Mouse (Mus musculus): ENCODE measurements at regions not wholly inside any gene's neighbourhood (a gene's known extent, or its start where the extent isn't known, plus 50 kb on each side); places are given as distances from the start of the nearest gene placed in this dataset.
A peak's percentile ranks its signal among the peaks of the same experiment; 100 is the strongest.

DNA sequence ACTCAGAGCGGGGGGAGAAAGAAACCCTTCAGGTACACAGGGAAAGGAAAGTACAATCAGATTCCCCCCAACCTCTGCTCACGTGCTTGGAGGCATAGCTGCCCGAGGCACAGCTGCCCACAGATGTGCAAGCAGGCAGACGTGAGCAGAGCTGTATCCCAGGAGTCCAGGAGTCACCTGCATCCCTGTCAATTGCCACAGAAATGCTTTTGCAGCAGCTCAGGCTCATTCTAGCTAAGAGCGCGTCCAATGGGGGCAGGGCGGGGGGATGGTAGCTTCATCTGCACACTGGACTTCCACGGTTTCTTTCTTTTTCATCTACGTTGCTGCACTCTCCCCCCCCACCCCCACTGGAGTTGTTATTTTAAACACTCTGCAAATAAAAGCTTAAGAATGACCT is 66.0 kb upstream of the Fat4 start:
- DNase-seq = no peak
- intact Hi-C loops (cut with DNase I) = no loop called here

DNA sequence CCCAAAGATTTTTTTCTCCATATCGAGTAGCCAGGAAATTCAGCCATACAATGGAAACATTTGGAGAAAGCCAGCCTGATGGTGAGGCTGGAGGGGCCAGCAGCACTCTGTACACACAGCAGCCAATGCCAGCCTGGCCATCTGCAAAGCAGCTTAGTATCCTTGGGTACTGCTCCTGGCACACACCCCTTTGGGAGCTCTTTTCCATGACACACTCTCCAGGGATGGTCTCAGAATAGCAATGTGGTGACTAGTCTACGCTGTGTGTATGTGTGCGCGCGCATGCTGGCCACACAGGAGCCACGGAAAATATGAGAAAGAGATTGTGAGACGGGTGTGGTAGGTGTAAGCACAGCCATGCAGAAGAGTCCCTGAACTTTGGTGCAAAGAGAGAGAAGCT is 66.4 kb upstream of the Fat4 start:
- DNase-seq = peak; percentile 5 to 6
- intact Hi-C loops (cut with DNase I) = no loop called here

- intact Hi-C loops (cut with DNase I) = no loop called here
- DNase-seq = no peak
Observed at GRCm38 (mm10) chr3:38817651-38818050, 69.1 kb upstream of the Fat4 start.

DNA sequence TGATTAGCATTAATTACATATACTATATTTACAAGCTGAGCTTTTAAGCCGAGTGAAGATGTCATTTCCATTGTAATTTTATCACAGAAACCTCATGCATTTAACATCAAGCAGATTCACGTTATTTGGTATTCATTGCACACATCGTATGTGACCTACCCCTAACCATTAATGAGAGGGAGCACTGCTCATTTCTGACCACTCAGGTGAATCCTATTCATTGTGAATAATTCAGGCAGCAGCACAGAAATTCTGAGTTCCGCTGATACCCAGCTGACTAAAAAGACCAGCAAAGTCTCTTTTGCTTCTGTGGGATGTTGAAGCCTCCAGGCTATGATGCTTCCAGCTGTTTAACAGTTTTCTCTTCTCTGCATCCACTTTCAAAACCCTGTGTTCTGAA is 74.3 kb upstream of the Fat4 start:
- DNase-seq = no peak
- intact Hi-C loops (cut with DNase I) = no loop called here

DNA sequence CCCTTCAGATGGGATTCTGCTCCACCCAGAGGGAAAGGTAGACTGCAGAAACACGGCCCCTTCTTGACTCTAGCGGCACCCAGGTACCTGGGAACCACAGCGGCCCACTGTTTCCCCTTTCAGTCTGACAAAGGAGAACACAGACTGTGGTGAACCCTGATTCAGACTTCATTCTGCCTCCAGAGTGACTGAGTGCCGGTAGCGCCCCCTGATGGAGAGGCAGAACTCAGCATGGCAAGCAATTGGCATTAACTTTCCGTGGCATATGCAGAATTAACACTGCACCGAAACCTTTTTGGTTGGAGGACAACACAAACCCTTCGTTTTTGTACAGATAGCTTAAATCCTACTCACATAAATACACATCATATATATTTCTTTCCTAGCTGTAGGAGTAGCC is 75.1 kb upstream of the Fat4 start:
- intact Hi-C loops (cut with DNase I) = no loop called here
- no peak for DNase-seq

DNA sequence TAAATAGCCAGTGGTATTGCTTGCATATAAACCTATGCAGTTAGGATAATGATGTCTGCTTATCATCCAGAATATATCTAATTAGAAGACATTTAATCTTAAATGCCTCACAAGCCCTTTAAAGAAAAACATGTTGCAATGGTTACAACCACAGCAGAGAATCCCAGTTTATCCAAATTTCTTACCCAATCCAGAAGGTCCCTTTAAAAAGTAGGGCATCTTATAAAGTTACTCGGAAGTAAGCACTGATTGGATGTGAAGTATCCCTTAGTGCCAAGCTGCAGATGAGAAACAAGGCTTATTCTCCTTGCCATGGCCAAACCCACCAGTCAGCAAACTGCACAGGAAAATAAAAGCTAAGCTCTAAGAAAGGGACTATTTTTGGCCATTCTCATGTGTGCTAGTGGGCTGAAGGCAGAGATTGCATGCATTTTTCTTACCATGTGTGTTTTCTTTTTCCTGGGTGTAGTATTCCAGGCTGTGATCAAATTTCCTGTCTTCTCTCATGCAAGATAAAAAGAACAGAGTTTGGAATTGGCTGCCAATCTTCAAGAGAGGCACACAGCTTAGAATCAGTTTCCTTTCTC is 80.2 kb upstream of the Fat4 start:
- DNase-seq = no peak
- intact Hi-C loops (cut with DNase I) = no loop called here

GRCm38 (mm10) chr3:38806036-38806435 is 80.7 kb upstream of the Fat4 start:
- no peak for DNase-seq
- intact Hi-C loops (cut with DNase I) = no loop called here

GRCm38 (mm10) chr3:38795646-38796301 is 91.0 kb upstream of the Fat4 start:
- intact Hi-C loops (cut with DNase I) = no loop called here
- no peak for DNase-seq

DNA sequence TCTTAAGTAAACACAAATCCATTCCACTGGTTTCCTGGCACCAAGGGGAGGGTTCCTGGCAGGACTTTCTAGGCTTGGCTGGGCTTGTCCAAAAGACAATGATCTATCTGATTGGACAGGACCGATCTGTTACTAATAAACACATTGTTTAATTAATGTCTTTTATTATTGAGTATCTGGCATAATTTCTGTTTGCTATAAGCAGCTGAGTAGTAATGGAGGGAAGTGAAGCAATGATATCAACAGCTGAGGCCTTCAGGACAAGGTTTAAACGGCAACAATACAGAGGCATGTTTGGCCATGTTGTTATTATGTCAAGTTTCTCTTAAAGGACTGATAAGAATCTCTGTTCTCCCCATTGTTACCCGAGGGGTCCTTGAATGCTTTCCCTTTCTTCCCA is 93.5 kb upstream of the Fat4 start:
- intact Hi-C loops (cut with DNase I) = no loop called here
- no peak for DNase-seq

DNA sequence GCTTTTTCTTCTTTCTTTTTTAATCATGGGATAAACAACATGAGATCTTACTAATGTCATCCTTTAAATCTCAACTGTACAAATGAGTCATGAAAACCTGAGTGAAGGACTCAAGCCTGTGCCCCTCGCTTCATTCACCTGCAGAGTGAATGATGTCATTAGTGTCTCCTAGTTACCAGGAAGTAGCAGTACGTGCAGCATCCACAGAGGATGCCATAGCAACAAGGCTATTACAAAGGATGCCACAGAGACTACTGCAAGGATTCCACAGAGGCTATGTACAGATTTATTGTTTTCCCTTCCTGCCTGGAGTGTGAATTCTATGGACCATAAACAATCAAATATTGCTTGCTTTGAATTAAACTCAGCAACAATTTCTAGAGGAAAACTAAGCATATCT is 98.0 kb upstream of the Fat4 start:
- intact Hi-C loops (cut with DNase I) = no loop called here
- no peak for DNase-seq

GRCm38 (mm10) chr3:38783711-38784110 is 103.0 kb upstream of the Fat4 start:
- DNase-seq = no peak
- intact Hi-C loops (cut with DNase I) = no loop called here

GRCm38 (mm10) chr3:38783051-38783450 is 103.7 kb upstream of the Fat4 start:
- DNase-seq = no peak
- intact Hi-C loops (cut with DNase I) = no loop called here

DNA sequence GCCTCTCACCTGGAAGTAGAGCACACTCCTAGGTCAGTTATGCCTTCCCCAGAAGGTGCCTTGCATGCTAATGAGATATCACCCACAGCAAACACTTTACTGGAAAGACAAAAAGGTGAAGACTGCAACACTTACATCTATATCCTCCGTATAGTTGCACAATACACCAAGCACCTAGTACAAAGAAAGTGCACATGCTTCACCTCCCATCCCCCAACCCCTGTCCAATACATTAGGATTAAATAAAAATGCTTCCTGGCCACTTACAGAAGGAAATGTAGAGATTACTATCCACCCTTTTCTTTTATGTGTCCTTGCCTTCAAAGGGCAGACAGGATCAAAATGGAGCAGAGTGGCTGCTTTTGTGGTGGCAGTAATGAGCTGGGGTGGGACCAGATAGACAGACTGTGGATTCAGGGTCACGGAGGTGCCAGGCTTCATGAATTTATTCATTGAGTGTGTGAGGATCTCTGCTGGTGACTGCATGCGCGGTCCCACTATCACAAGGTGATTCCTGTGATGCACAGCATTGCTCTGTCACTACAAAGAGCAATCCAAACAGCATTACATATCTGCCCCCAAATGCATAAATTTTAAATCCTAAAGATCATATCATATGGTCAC is 109.9 kb upstream of the Fat4 start:
- DNase-seq = no peak
- intact Hi-C loops (cut with DNase I) = no loop called here

GRCm38 (mm10) chr3:38754632-38755123 is 132.1 kb upstream of the Fat4 start:
- intact Hi-C loops (cut with DNase I) = no loop called here
- DNase-seq = no peak

- no peak for DNase-seq
- intact Hi-C loops (cut with DNase I) = no loop called here
Observed at GRCm38 (mm10) chr3:38753446-38754205, 133.1 kb upstream of the Fat4 start.

DNA sequence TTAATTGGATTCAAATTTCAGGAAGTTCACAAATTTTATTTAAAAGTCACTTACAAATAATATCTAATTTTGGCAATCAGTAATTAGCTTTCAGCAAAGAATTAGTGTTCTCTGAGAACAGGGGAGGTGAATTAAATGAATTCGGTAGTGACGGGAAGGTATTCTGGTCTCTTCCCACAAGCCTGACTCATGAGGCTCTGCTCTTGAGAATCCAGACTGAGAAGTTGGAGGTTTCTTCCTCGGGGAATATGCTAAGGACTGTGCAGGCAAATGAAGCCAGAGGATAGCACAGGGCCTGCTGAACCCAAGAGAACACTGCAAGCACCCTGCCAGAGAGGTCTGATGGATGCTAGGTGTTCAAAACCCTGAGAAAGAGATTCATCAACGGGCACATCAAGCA is 144.6 kb upstream of the Fat4 start:
- DNase-seq = no peak
- intact Hi-C loops (cut with DNase I) = no loop called here

- DNase-seq = no peak
- intact Hi-C loops (cut with DNase I) = no loop called here
Observed at GRCm38 (mm10) chr3:38722606-38723005, 164.1 kb upstream of the Fat4 start.

GRCm38 (mm10) chr3:38712078-38712873 is 174.5 kb upstream of the Fat4 start:
- no peak for DNase-seq
- intact Hi-C loops (cut with DNase I) = no loop called here

DNA sequence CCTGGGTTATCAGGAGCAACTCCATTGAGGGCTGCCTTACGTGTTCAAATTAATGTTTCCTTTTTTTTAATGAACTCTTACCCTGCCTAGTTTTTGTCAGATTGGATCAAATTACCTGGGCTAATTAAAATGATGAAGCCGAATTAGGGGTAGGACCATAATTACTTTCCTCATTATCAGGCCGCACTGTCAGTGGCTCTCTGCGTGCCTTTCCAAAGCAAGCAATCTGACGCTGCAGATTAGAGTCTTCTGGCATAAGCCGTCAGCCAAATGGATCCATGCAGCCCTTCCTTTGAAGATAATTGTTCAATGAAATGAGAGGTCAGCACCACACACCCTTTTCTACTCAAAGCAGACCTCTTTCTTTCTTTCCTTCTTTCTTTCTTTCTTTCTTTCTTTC is 175.5 kb upstream of the Fat4 start:
- DNase-seq = no peak
- intact Hi-C loops (cut with DNase I) = no loop called here

GRCm38 (mm10) chr3:38707891-38708290 is 178.8 kb upstream of the Fat4 start:
- no peak for DNase-seq
- intact Hi-C loops (cut with DNase I) = no loop called here

- intact Hi-C loops (cut with DNase I) = no loop called here
- no peak for DNase-seq
Observed at GRCm38 (mm10) chr3:38699206-38699605, 187.5 kb upstream of the Fat4 start.

Data from heart, postnatal 10 days (tissue).